ENCODE assay signal across 9 mouse cellular contexts in genomic region chrY:90718583-90719402, GRCm38 (mm10). TPM values are rescaled to one million over a fixed set of nuclear protein-coding genes. Genes with fewer than 3 reads are reported as not detected.
DNase-seq lines count a peak whose midpoint lies in the region; ATAC-seq and TF ChIP-seq lines count a peak whose summit lies in the region.
"Not testable (repeated sequence)": the region's sequence is repeated elsewhere in the genome, so short reads cannot be mapped to it uniquely, and the experiment has no call there.
"Had no signal": no experiment of that assay in that cellular context is flagged by ENCODE, and none has a peak within 500 bp of the region (broad histone marks: within the 10 kb centered on the region; RNA-seq: fewer than 3 reads in every experiment).

No protein-coding gene starts in this region.

- not testable (repeated sequence) for TF ChIP-seq POLR2A in brain, embryonic 14.5 days (IDR thresholded peaks at IDR 0.05; ENCODE audit: borderline replicate concordance, extremely low read depth, insufficient read depth, insufficient read length, poor library complexity, severe bottlenecking); limb, embryonic 14.5 days (IDR thresholded peaks at IDR 0.05; ENCODE audit: borderline replicate concordance, extremely low read depth, insufficient read depth, insufficient read length)

- not testable (repeated sequence) for H3K4me3 ChIP-seq in forebrain, embryonic 13.5 days; heart, embryonic 15.5 days; kidney, embryonic 16.5 days (ENCODE audit: low read length); limb, embryonic 14.5 days (replicated peaks; ENCODE audit: low read length); midbrain, embryonic 16.5 days (ENCODE audit: low read depth, low read length)

- DNase-seq in CD4-positive, CD25-positive, alpha-beta regulatory T cell, adult 2 months (ENCODE audit: low read depth, low spot score), result peak; percentile 56
- peak; percentile 79 for DNase-seq in brain, embryonic 14.5 days (ENCODE audit: low read depth)
- not testable (repeated sequence) for DNase-seq in limb, embryonic 14.5 days (ENCODE audit: low spot score)
- peak; percentile 65 for DNase-seq in splenic B cell, adult 2 months (ENCODE audit: low read depth, low spot score)

- not testable (repeated sequence) for H3K27me3 ChIP-seq in forebrain, embryonic 13.5 days; heart, embryonic 15.5 days; kidney, embryonic 16.5 days (ENCODE audit: insufficient read depth, low read length); limb, embryonic 14.5 days (ENCODE audit: control insufficient read depth, insufficient read depth, low read length); midbrain, embryonic 16.5 days (ENCODE audit: control insufficient read depth, insufficient read depth, low read depth, low read length); splenic B cell, adult 2 months (ENCODE audit: control insufficient read depth, insufficient read depth, low read length, poor library complexity, severe bottlenecking)

- H3K9ac ChIP-seq in forebrain, embryonic 13.5 days; heart, embryonic 15.5 days; kidney, embryonic 16.5 days (replicated peaks; ENCODE audit: low read length); limb, embryonic 14.5 days (ENCODE audit: low read depth, low read length, severe bottlenecking); midbrain, embryonic 16.5 days (ENCODE audit: low read depth, low read length): not testable (repeated sequence)

- not testable (repeated sequence) for H3K36me3 ChIP-seq in forebrain, embryonic 13.5 days (ENCODE audit: poor library complexity, severe bottlenecking); heart, embryonic 15.5 days; kidney, embryonic 16.5 days (ENCODE audit: insufficient read depth, low read length); limb, embryonic 14.5 days (ENCODE audit: control insufficient read depth, insufficient read depth, low read length); midbrain, embryonic 16.5 days (ENCODE audit: control insufficient read depth, insufficient read depth, low read length); splenic B cell, adult 2 months (ENCODE audit: control insufficient read depth, insufficient read depth, low read length, poor library complexity, severe bottlenecking)

- 74% methylated on average over 20 of the region's 22 CpGs for WGBS in forebrain, embryonic 13.5 days
- 75% methylated on average over 22 of the region's 22 CpGs for WGBS in heart, embryonic 15.5 days
- WGBS in kidney, embryonic 16.5 days, result 74% methylated on average over 17 of the region's 22 CpGs
- WGBS in limb, embryonic 14.5 days, result 68% methylated on average over 15 of the region's 22 CpGs
- WGBS in midbrain, embryonic 16.5 days, result 67% methylated on average over 19 of the region's 22 CpGs

- not testable (repeated sequence) for H3K4me1 ChIP-seq in forebrain, embryonic 13.5 days; heart, embryonic 15.5 days (replicated peaks); kidney, embryonic 16.5 days (ENCODE audit: insufficient read depth, low read length); limb, embryonic 14.5 days (ENCODE audit: control insufficient read depth, insufficient read depth, low read length); midbrain, embryonic 16.5 days (ENCODE audit: control insufficient read depth, insufficient read depth, low read length)

- H3K9me3 ChIP-seq in forebrain, embryonic 13.5 days (replicated peaks); heart, embryonic 15.5 days (replicated peaks); kidney, embryonic 16.5 days (ENCODE audit: low read length); limb, embryonic 14.5 days (ENCODE audit: control insufficient read depth, low read length); midbrain, embryonic 16.5 days (replicated peaks; ENCODE audit: control insufficient read depth, low read length, poor library complexity, severe bottlenecking): not testable (repeated sequence)

- TF ChIP-seq CTCF in brain, embryonic 14.5 days (IDR thresholded peaks at IDR 0.05; ENCODE audit: borderline replicate concordance, extremely low read depth, insufficient read depth, insufficient read length), result not testable (repeated sequence)

- peak overlapping the region; percentile 49; the same call in 1 of the 2 replicates for H3K27ac ChIP-seq in forebrain, embryonic 13.5 days
- H3K27ac ChIP-seq in heart, embryonic 15.5 days; kidney, embryonic 16.5 days (ENCODE audit: low read length); limb, embryonic 14.5 days (replicated peaks; ENCODE audit: low read depth, low read length): not testable (repeated sequence)
- H3K27ac ChIP-seq in midbrain, embryonic 16.5 days (ENCODE audit: low read length), result 0 out of 2 replicates have a peak overlapping the region, but pooled peaks have one; percentile 51

- not testable (repeated sequence) for H3K4me2 ChIP-seq in forebrain, embryonic 13.5 days; heart, embryonic 15.5 days; kidney, embryonic 16.5 days (replicated peaks; ENCODE audit: low read depth, low read length); limb, embryonic 14.5 days (replicated peaks; ENCODE audit: low read depth, low read length, severe bottlenecking); midbrain, embryonic 16.5 days (ENCODE audit: low read length)

- peak; percentile 87 for ATAC-seq in forebrain, embryonic 13.5 days
- peak; percentile 80 for ATAC-seq in heart, embryonic 15.5 days (replicated peaks; ENCODE audit: insufficient number of reproducible peaks, insufficient read depth, low FRiP score, low read depth)
- peak; percentile 94 for ATAC-seq in kidney, embryonic 16.5 days (ENCODE audit: low FRiP score, low TSS enrichment)
- ATAC-seq in limb, embryonic 14.5 days (ENCODE audit: low FRiP score, low read depth), result peak; percentile 88
- ATAC-seq in midbrain, embryonic 16.5 days, result peak; percentile 88

RNA-seq across cellular contexts. Expression of gene Gm21860, which starts 35.8 kb away (rescaled TPM):
- polyA plus RNA-seq in brain, embryonic 14.5 days (2012; rRNA removed), result not detected in 2 replicates
- not detected in 2 replicates for polyA plus RNA-seq in forebrain, embryonic 13.5 days (2015; fragmentation: Nextera tagmentation; extraction: Ambion mirVana)
- polyA plus RNA-seq in heart, embryonic 15.5 days (2015; fragmentation: Nextera tagmentation; extraction: Ambion mirVana), result not detected in 2 replicates
- polyA plus RNA-seq in kidney, embryonic 16.5 days (2015; fragmentation: Nextera tagmentation; extraction: Ambion mirVana), result not detected in 2 replicates
- polyA plus RNA-seq in limb, embryonic 14.5 days (2012; rRNA removed), result not detected in 2 replicates
- not detected in 2 replicates for polyA plus RNA-seq in limb, embryonic 14.5 days (2014; fragmentation: Nextera tagmentation; extraction: Ambion mirVana)
- polyA plus RNA-seq in midbrain, embryonic 16.5 days (2015; fragmentation: Nextera tagmentation; extraction: Ambion mirVana), result not detected in 2 replicates
- polyA plus RNA-seq: activated CD4-positive, CD25-positive, alpha-beta regulatory T cell, adult 4 months had no signal
